Mouse (Mus musculus) ES-Bruce4 (cell line): ENCODE data around the gene Mmaa.

Source experiments
- CTCF ChIP-seq: IDR thresholded peaks from one replicate; pipeline ENCODE4 v1.8.1; 2011; ENCODE audit warnings: low read depth, low read length
- EP300 ChIP-seq: IDR thresholded peaks from 2 replicates; pipeline ENCODE4 v1.6.1; 2011; ENCODE audit warnings: low read depth, low read length; ENCODE audit not compliant: insufficient read depth
- POLR2A ChIP-seq: IDR thresholded peaks from one replicate; pipeline ENCODE4 v1.8.1; 2011; ENCODE audit warnings: low read length; ENCODE audit not compliant: insufficient read depth

DNA sequence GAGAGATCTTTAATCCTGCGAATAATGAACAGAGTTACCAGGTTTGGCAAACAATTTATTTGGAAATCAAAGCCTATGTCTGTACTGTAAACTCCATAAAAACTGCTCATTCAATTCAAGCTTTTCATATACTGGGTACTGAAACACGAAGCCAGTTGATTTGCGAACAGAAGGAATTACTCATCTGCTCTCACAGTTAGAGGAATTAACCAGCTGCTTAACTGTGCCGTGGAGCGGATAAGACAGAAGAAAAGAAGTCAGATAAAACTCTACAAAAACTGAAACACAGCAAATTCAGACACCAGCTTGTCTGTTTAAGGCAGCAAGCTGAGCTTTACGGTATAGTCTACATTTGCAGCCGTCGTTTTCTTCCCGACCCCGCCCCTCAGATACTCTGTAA is 43.9 kb upstream of the Mmaa start:
- TF ChIP-seq CTCF (no peak), POLR2A (no peak), EP300 (no peak)
